Mouse (Mus musculus) olfactory bulb, adult 2 months (tissue): Measurements from ENCODE around the gene Gpr142.

Experiments used
- CTCF ChIP-seq: fragments of 200-500 bp; IDR thresholded peaks from 2 replicates; pipeline ENCODE4 v1.5.1; 2012; ENCODE audit warnings: low read depth, mild to moderate bottlenecking, low read length, moderate library complexity; ENCODE audit not compliant: insufficient read depth
- POLR2A ChIP-seq: fragments of 200-500 bp; IDR thresholded peaks from 2 replicates; pipeline ENCODE4 v1.6.1; 2012; ENCODE audit warnings: mild to moderate bottlenecking, low read depth, low read length, moderate library complexity; ENCODE audit not compliant: insufficient read depth

DNA sequence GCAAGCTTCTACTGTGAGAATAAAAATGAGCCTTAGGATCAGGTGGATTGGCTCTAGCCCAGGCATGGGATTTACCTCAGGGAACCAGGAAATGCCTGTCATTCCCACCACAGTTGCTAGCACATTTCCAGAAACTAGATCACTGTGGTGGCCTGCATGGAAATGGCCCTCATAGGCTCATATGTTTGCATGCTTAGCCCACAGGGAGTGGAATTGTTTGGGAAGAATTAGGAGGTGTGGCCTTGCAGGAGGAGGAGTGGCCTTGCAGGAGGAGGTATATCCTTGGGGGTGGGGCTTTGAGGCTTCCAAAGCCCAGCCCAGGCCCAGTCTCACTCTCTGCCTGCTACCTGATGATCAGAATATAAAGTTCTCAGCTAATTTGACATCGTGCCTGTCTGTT is 3.2 kb downstream of the Gpr142 start:
- TF ChIP-seq POLR2A (no peak), CTCF (no peak)
